Mouse (Mus musculus) kidney, embryonic 14.5 days (tissue): ENCODE measurements around the gene Inpp5a. TPM values are rescaled to one million over a fixed set of nuclear protein-coding genes. Genes with fewer than 3 reads are reported as not detected.

Source experiments
- ATAC-seq: fragments of 200-750 bp; cut with Nextera tagmentation; 2 replicates; pipeline ENCODE4 v1.8.0; 2017; ENCODE audit warnings: moderate number of reproducible peaks, mild to moderate bottlenecking, moderate TSS enrichment, moderate library complexity; ENCODE audit not compliant: low FRiP score, low TSS enrichment
- H3K27ac ChIP-seq: fragments of 300-500 bp; sonication (generic); 2 replicates; pipeline ENCODE4 v1.5.1; 2014; ENCODE audit warnings: low read depth, mild to moderate bottlenecking, low read length, moderate library complexity, mixed read lengths
- H3K27me3 ChIP-seq: fragments of 300-500 bp; sonication (generic); 2 replicates; pipeline ENCODE4 v1.6.1; 2014; ENCODE audit warnings: mild to moderate bottlenecking, low read length; ENCODE audit not compliant: control insufficient read depth, insufficient read depth
- H3K36me3 ChIP-seq: fragments of 300-500 bp; sonication (generic); 2 replicates; pipeline ENCODE4 v1.6.1; 2014; ENCODE audit warnings: low read length, mixed read lengths; ENCODE audit not compliant: control insufficient read depth, insufficient read depth
- H3K4me1 ChIP-seq: fragments of 300-500 bp; sonication (generic); 2 replicates; pipeline ENCODE4 v1.6.1; 2014; ENCODE audit warnings: low read length, mixed read lengths; ENCODE audit not compliant: control insufficient read depth, insufficient read depth
- H3K4me2 ChIP-seq: fragments of 300-500 bp; sonication (generic); replicated peaks from 2 replicates; pipeline ENCODE4 v1.6.1; 2014; ENCODE audit warnings: low read depth, mild to moderate bottlenecking, low read length
- H3K4me3 ChIP-seq: fragments of 300-500 bp; sonication (generic); 2 replicates; pipeline ENCODE4 v1.5.1; 2014; ENCODE audit warnings: mild to moderate bottlenecking, low read length
- H3K9ac ChIP-seq: fragments of 300-500 bp; sonication (generic); 2 replicates; pipeline ENCODE4 v1.6.1; 2014; ENCODE audit warnings: low read depth, mild to moderate bottlenecking, low read length, moderate library complexity
- H3K9me3 ChIP-seq: fragments of 300-500 bp; sonication (generic); 2 replicates; pipeline ENCODE4 v1.6.1; 2016; ENCODE audit warnings: low read length; ENCODE audit not compliant: control insufficient read depth
- WGBS: fragments of 180-500 bp; shearing (Covaris S2); extraction: QIAGEN DNeasy Blood & Tissue Kit; methylation state at CpG from one replicate; pipeline ENCODE4 v1.1.7; 2014; 5-methylcytosine and 5-hydroxymethylcytosine counted together
- polyA plus RNA-seq: library from polyadenylated mRNA; unstranded; fragments of >200 nt; fragmentation: Nextera tagmentation; extraction: Ambion mirVana; gene quantifications from 2 replicates; pipeline ENCODE4 v1.2.1, GENCODE M21; 2014

The Inpp5a gene
- polyA plus RNA-seq, 1 experiment from 2014 or later: 26.1 TPM

DNA sequence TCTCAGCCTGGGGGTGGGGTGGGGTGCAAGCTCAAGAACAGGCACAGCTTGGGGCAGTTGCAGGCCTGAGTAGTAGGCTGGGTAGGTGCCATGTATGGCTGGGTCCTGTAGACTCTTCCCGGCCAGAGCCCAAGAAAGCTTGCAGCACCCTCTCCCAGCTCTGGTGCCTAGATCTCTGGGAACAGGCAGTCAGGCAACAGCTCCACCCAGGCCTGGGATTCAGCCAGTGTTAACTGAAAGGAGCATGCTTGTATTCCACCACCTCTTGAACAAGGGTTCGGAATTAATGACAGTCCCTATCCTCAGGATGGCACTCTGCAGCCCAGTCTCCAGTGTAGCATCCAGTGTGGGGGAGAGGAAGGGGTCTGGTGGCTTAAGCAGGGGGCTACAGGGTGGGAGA is 20.7 kb upstream of the Inpp5a start:
- no peaks in the 10 kb centered on the region for H3K36me3 ChIP-seq
- H3K4me2 ChIP-seq: no peak overlapping the region
- no peaks in the 10 kb centered on the region for H3K27me3 ChIP-seq
- ATAC-seq: no peak
- no peak overlapping the region for H3K9ac ChIP-seq
- WGBS: 83% methylated on average over 2 of the region's 2 CpGs
- no peak overlapping the region for H3K4me3 ChIP-seq
- peaks cover 35% of the 10 kb centered on the region for H3K4me1 ChIP-seq
- H3K27ac ChIP-seq: peak overlapping the region; percentile 73
- H3K9me3 ChIP-seq: no peaks in the 10 kb centered on the region

DNA sequence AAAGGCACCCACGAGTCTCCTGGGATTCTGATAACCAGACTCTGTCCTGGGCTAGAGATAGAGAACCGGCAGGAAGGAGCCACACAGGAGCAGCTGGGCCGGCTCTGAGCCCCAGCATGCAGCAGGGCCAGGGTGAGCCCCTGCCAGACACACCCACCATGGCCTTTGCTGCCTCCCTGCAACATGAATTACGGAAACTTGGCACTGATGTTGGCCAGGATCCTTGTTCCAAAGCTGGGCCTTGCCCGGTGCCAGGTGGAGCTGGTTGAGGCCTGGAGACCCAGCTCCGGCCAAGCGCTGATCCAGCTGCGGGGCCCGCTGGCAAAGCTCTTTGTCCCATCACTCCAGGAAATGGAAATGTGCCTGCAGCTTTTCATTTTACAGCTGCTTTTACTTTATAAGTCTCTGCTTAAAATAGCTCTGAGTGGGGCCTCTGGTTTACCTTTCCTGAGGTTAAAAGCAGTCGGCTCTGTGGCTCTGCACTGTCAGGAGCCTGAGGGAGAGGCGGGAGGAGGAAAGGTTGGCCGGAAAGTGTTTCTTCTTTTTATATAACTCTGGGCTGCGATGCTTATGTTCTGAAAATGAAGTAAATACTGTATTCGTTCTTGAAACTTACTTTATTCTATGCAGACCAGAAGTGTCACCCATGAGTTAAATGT is 20.1 kb upstream of the Inpp5a start:
- Histone ChIP-seq H3K9ac (0 out of 2 replicates have a peak overlapping the region, but pooled peaks have one; percentile 32), H3K4me3 (no peak overlapping the region), H3K36me3 (no peaks in the 10 kb centered on the region), H3K4me1 (peaks cover 28% of the 10 kb centered on the region), H3K27me3 (no peaks in the 10 kb centered on the region), H3K4me2 (no peak overlapping the region), H3K9me3 (no peaks in the 10 kb centered on the region), H3K27ac (peak overlapping the region; percentile 73)
- no peak for ATAC-seq
- 61% methylated on average over 14 of the region's 14 CpGs for WGBS

DNA sequence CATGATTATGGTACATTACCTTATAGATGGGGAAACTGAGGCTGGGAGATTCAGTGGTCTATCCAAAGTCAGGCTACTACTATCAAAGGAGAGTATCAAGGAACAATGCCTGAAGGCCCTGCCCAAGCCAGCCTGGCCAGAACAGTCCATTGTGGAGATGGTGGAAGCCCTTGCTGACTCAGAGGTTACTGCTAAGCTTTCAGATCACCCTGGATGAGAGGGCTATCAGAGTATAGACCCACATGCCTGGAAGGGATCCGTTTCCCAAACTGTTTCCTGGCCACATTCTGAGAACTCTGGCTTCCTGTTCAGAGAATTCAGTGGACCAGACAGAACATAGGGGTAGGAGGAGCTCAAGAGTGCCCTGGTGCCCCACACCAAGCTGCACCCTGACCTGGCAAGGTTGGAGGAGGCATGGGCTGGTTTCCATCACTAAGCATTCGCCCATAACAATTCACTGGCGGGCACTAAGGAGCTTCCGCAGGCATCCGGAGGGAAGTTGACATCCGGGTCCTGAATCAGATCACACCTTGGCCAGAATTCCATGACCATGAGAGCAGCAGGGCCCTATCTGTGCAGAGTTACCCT is 19.3 kb upstream of the Inpp5a start:
- no peak overlapping the region for H3K27ac ChIP-seq
- no peaks in the 10 kb centered on the region for H3K27me3 ChIP-seq
- WGBS: 79% methylated on average over 6 of the region's 6 CpGs
- no peak overlapping the region for H3K9ac ChIP-seq
- no peak for ATAC-seq
- no peak overlapping the region for H3K4me3 ChIP-seq
- H3K36me3 ChIP-seq: no peaks in the 10 kb centered on the region
- no peaks in the 10 kb centered on the region for H3K9me3 ChIP-seq
- no peak overlapping the region for H3K4me2 ChIP-seq
- peaks cover 21% of the 10 kb centered on the region for H3K4me1 ChIP-seq

DNA sequence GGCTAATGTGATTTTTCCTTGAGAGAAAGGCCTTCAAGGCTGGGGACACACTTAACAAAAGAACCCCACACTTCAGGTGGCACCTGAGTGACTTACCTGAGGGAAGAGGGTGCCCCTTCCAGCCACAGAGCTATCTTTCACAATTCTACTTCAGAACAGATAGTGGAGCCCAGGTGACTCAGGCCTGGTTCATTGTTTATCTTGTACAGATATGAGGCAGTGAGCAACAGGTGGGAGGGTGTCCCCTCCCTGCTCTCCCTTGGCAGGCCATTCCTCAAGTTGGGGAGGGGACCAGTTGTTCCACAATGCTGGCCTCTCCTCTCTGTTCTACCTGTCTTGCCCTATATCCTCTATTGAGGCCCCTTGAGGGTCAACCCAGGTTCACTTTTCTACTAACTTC is 17.5 kb upstream of the Inpp5a start:
- no peak for ATAC-seq
- Histone ChIP-seq H3K27ac (no peak overlapping the region), H3K9me3 (no peaks in the 10 kb centered on the region), H3K4me1 (peaks cover 9% of the 10 kb centered on the region), H3K4me3 (no peak overlapping the region), H3K4me2 (no peak overlapping the region), H3K27me3 (no peaks in the 10 kb centered on the region), H3K36me3 (no peaks in the 10 kb centered on the region), H3K9ac (no peak overlapping the region)

DNA sequence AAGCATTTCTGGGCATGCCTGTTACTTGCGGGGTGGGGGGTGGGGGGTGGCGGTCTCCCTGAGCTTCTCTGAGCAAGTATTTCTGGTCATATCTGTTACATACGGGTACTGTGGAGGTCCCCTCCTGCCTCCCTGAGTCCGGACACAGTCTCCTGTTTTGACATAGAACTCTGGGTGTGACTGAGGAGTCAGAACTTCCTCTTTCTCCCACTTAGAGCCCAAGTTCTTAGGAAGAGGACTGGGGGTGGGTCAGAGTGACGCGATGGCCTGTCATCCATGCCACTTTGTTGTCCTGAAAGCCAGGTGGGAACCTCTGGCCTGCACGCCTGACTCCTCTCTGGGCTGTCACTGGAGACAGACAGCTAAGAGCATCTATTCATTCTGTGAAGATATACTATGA is 11.5 kb upstream of the Inpp5a start:
- H3K4me1 ChIP-seq: no peaks in the 10 kb centered on the region
- no peaks in the 10 kb centered on the region for H3K27me3 ChIP-seq
- H3K36me3 ChIP-seq: no peaks in the 10 kb centered on the region
- 75% methylated on average over 7 of the region's 7 CpGs for WGBS
- no peak overlapping the region for H3K9ac ChIP-seq
- no peaks in the 10 kb centered on the region for H3K9me3 ChIP-seq
- no peak overlapping the region for H3K4me3 ChIP-seq
- no peak overlapping the region for H3K27ac ChIP-seq
- H3K4me2 ChIP-seq: no peak overlapping the region
- ATAC-seq: no peak

DNA sequence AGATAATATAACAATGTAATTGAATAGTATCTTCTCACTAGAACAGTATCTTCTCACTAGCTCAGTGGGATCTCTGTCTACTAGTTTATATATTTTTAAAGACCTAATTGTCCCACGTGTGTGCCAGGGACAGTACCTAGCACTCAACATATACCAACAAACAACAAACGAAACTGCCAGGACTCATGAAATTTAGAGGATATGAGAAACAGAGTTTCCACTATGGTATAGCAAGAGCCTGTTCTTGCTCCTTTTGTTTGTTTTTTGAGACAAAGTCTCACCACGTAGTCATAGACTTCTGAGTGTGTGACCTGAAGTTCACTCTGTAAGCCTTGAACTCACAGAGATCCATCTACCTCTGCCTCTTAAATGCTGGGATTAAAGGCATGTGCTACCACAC is 10.6 kb upstream of the Inpp5a start:
- 87% methylated on average over 3 of the region's 3 CpGs for WGBS

DNA sequence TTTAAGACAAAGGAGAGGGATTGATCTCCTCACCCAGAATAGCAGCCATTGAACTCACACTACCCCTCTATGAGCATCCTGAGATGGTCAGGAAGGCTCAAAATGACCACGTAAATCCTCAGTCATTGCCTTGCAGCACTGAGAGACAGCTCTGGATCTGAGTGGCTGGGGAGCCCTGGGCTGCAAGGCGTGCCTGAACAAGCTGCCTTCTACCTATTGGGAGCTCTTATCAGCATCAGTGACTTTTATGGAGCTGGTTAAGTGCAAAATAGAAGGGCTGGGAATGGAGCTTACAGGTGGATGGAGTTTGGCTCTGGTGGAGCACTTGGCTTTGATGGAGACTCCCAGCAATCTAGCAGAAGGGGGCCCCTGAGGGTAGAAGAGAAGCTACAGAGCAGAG is 9.2 kb upstream of the Inpp5a start:
- H3K4me2 ChIP-seq: no peak overlapping the region
- no peaks in the 10 kb centered on the region for H3K4me1 ChIP-seq
- no peak for ATAC-seq
- H3K36me3 ChIP-seq: no peaks in the 10 kb centered on the region
- H3K27ac ChIP-seq: no peak overlapping the region
- 47% methylated on average over 2 of the region's 2 CpGs for WGBS
- H3K9me3 ChIP-seq: no peaks in the 10 kb centered on the region
- no peaks in the 10 kb centered on the region for H3K27me3 ChIP-seq
- H3K9ac ChIP-seq: no peak overlapping the region
- no peak overlapping the region for H3K4me3 ChIP-seq

More for the DNA sequence above, 10.6 kb upstream of the Inpp5a start:
- Histone ChIP-seq H3K4me2 (no peak overlapping the region), H3K9me3 (no peaks in the 10 kb centered on the region), H3K27ac (no peak overlapping the region), H3K27me3 (no peaks in the 10 kb centered on the region), H3K4me1 (no peaks in the 10 kb centered on the region), H3K4me3 (no peak overlapping the region), H3K36me3 (no peaks in the 10 kb centered on the region), H3K9ac (no peak overlapping the region)
- ATAC-seq: no peak

DNA sequence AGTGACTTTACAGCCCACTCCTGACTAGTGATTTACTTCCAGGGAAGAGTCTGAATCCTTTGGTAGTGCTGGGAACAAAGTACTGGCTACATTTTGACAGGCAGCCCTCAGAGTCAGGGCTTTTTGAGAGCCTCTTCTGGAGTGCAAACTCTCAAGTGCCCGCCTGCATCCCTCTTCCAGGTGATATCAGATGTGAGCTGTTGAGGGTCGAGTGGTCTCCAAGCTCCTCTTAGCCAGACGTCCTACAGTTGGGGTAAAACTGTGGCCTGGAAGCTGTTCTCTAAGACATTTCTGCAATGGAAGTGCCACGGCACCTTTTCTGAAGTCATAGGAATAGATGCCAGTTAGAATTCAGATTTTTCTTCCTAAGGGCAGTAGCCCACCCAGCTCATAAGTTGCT is 8.7 kb upstream of the Inpp5a start:
- Histone ChIP-seq H3K27me3 (no peaks in the 10 kb centered on the region), H3K9ac (no peak overlapping the region), H3K27ac (no peak overlapping the region), H3K4me3 (no peak overlapping the region), H3K4me2 (no peak overlapping the region), H3K36me3 (no peaks in the 10 kb centered on the region), H3K4me1 (no peaks in the 10 kb centered on the region), H3K9me3 (no peaks in the 10 kb centered on the region)
- 69% methylated on average over 4 of the region's 4 CpGs for WGBS
- no peak for ATAC-seq

DNA sequence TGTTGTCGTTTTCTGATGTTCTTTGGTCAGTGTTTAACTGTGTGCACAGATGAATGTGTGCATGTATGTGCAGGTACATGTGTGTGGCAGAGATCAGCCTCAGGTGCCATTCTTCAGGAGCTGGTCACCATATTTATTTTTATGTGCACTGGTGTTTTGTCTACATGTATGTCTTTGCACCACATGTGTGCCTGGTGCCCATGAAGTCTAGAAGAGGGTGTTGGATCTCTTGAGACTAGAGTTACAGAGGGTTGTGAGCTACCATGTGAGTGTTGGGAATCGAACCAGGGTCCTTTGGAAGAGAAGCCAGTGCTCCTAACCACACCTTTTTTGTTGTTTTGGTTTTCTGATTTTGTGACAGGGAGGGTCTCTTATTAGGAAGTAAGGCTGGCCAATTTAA is 7.0 kb upstream of the Inpp5a start:
- Histone ChIP-seq H3K4me3 (no peak overlapping the region), H3K4me1 (no peaks in the 10 kb centered on the region), H3K27ac (no peak overlapping the region), H3K36me3 (no peaks in the 10 kb centered on the region), H3K4me2 (no peak overlapping the region), H3K9me3 (no peaks in the 10 kb centered on the region), H3K27me3 (no peaks in the 10 kb centered on the region), H3K9ac (no peak overlapping the region)
- ATAC-seq: no peak
- 76% methylated on average over 2 of the region's 2 CpGs for WGBS
